Mouse (Mus musculus) hindbrain, embryonic 16.5 days (tissue): ENCODE results near the gene Gm28539. TPM values are rescaled to one million over a fixed set of nuclear protein-coding genes. Genes with fewer than 3 reads are reported as not detected.

Experiments
- ATAC-seq: fragments of 200-750 bp; cut with Nextera tagmentation; 2 replicates; pipeline ENCODE4 v1.8.0; 2017; ENCODE audit warnings: moderate TSS enrichment, moderate library complexity
- H3K27ac ChIP-seq: fragments of 300-500 bp; sonication (generic); 2 replicates; pipeline ENCODE4 v1.5.1; 2014; ENCODE audit warnings: low read depth, mild to moderate bottlenecking, control low read depth, low read length, moderate library complexity
- H3K27me3 ChIP-seq: fragments of 300-500 bp; sonication (generic); replicated peaks from 2 replicates; pipeline ENCODE4 v1.6.1; 2014; ENCODE audit warnings: low read length; ENCODE audit not compliant: control insufficient read depth, insufficient read depth
- H3K36me3 ChIP-seq: fragments of 300-500 bp; sonication (generic); 2 replicates; pipeline ENCODE4 v1.6.1; 2014; ENCODE audit warnings: mild to moderate bottlenecking, low read length, moderate library complexity, mixed read lengths; ENCODE audit not compliant: control insufficient read depth, insufficient read depth
- H3K4me1 ChIP-seq: fragments of 300-500 bp; sonication (generic); 2 replicates; pipeline ENCODE4 v1.6.1; 2014; ENCODE audit warnings: low read depth, low read length; ENCODE audit not compliant: control insufficient read depth, insufficient read depth
- H3K4me2 ChIP-seq: fragments of 300-500 bp; sonication (generic); 2 replicates; pipeline ENCODE4 v1.6.1; 2014; ENCODE audit warnings: mild to moderate bottlenecking, low read length, control low read depth, moderate library complexity
- H3K4me3 ChIP-seq: fragments of 300-500 bp; sonication (generic); 2 replicates; pipeline ENCODE4 v1.5.1; 2014; ENCODE audit warnings: mild to moderate bottlenecking, low read length, control low read depth, moderate library complexity
- H3K9ac ChIP-seq: fragments of 300-500 bp; sonication (generic); 2 replicates; pipeline ENCODE4 v1.6.1; 2014; ENCODE audit warnings: low read depth, mild to moderate bottlenecking, control low read depth, low read length, moderate library complexity
- H3K9me3 ChIP-seq: fragments of 300-500 bp; sonication (generic); 2 replicates; pipeline ENCODE4 v1.6.1; 2014; ENCODE audit warnings: mild to moderate bottlenecking, low read length, moderate library complexity; ENCODE audit not compliant: control insufficient read depth
- WGBS: fragments of 180-500 bp; shearing (Covaris S2); extraction: QIAGEN DNeasy Blood & Tissue Kit; methylation state at CpG from one replicate; pipeline ENCODE4 v1.1.7; 2014; 5-methylcytosine and 5-hydroxymethylcytosine counted together
- polyA plus RNA-seq: library from polyadenylated mRNA; unstranded; fragments of >200 nt; fragmentation: Nextera tagmentation; extraction: Ambion mirVana; gene quantifications from 2 replicates; pipeline ENCODE4 v1.2.1, GENCODE M21; 2015

Gene Gm28539
- polyA plus RNA-seq, 1 experiment from 2014 or later: not detected

- Histone ChIP-seq H3K4me1 (peaks cover 17% of the 10 kb centered on the region), H3K4me3 (peak overlapping the region; percentile 98), H3K4me2 (peak overlapping the region; percentile 78), H3K27ac (peak overlapping the region; percentile 97), H3K9me3 (no peaks in the 10 kb centered on the region), H3K36me3 (peaks cover 9% of the 10 kb centered on the region), H3K9ac (peak overlapping the region; percentile 95), H3K27me3 (no peaks in the 10 kb centered on the region)
- WGBS: under 1% methylated on average over 43 of the region's 43 CpGs
- ATAC-seq: peak; percentile 53
Observed at GRCm38 (mm10) chr16:18877386-18878090, 41.2 kb downstream of the Gm28539 start.

GRCm38 (mm10) chr16:18878091-18878720, 41.8 kb downstream of the Gm28539 start:
- Histone ChIP-seq H3K4me2 (peak overlapping the region; percentile 78), H3K4me3 (peak overlapping the region; percentile 98), H3K27me3 (no peaks in the 10 kb centered on the region), H3K36me3 (peaks cover 8% of the 10 kb centered on the region), H3K9me3 (no peaks in the 10 kb centered on the region), H3K27ac (peak overlapping the region; percentile 97), H3K4me1 (peaks cover 17% of the 10 kb centered on the region), H3K9ac (peak overlapping the region; percentile 95)
- WGBS: 22% methylated on average over 20 of the region's 20 CpGs
- peak; percentile 1; the same call in 1 of the 2 replicates for ATAC-seq

GRCm38 (mm10) chr16:18884044-18884443, 47.7 kb downstream of the Gm28539 start:
- Histone ChIP-seq H3K4me3 (no peak overlapping the region), H3K9ac (no peak overlapping the region), H3K36me3 (peaks cover 2% of the 10 kb centered on the region; the same call in 1 of the 2 replicates), H3K27me3 (no peaks in the 10 kb centered on the region), H3K4me1 (peaks cover 17% of the 10 kb centered on the region), H3K4me2 (no peak overlapping the region), H3K27ac (no peak overlapping the region), H3K9me3 (no peaks in the 10 kb centered on the region)
- ATAC-seq: no peak

GRCm38 (mm10) chr16:18893840-18894372, 57.5 kb downstream of the Gm28539 start:
- H3K4me2 ChIP-seq: no peak overlapping the region
- H3K4me3 ChIP-seq: no peak overlapping the region
- no peaks in the 10 kb centered on the region for H3K9me3 ChIP-seq
- H3K27me3 ChIP-seq: no peaks in the 10 kb centered on the region
- WGBS: 81% methylated on average over 4 of the region's 4 CpGs
- no peak overlapping the region for H3K9ac ChIP-seq
- peaks cover 3% of the 10 kb centered on the region for H3K36me3 ChIP-seq
- no peak for ATAC-seq
- no peaks in the 10 kb centered on the region for H3K4me1 ChIP-seq
- H3K27ac ChIP-seq: no peak overlapping the region

GRCm38 (mm10) chr16:18895249-18895648, 58.9 kb downstream of the Gm28539 start:
- H3K9ac ChIP-seq: no peak overlapping the region
- no peaks in the 10 kb centered on the region for H3K27me3 ChIP-seq
- no peak overlapping the region for H3K4me2 ChIP-seq
- H3K27ac ChIP-seq: no peak overlapping the region
- no peaks in the 10 kb centered on the region for H3K4me1 ChIP-seq
- H3K9me3 ChIP-seq: no peaks in the 10 kb centered on the region
- no peak overlapping the region for H3K4me3 ChIP-seq
- 93% methylated on average over 3 of the region's 3 CpGs for WGBS
- no peak for ATAC-seq
- peaks cover 11% of the 10 kb centered on the region for H3K36me3 ChIP-seq

GRCm38 (mm10) chr16:18896429-18896828, 60.0 kb downstream of the Gm28539 start:
- H3K9ac ChIP-seq: no peak overlapping the region
- H3K4me1 ChIP-seq: no peaks in the 10 kb centered on the region
- H3K27me3 ChIP-seq: no peaks in the 10 kb centered on the region
- no peaks in the 10 kb centered on the region for H3K9me3 ChIP-seq
- peaks cover 11% of the 10 kb centered on the region for H3K36me3 ChIP-seq
- H3K4me2 ChIP-seq: no peak overlapping the region
- no peak overlapping the region for H3K4me3 ChIP-seq
- no peak for ATAC-seq
- H3K27ac ChIP-seq: no peak overlapping the region
- 83% methylated on average over 10 of the region's 10 CpGs for WGBS

GRCm38 (mm10) chr16:18905648-18906047, 69.3 kb downstream of the Gm28539 start:
- Histone ChIP-seq H3K4me2 (no peak overlapping the region), H3K27ac (no peak overlapping the region), H3K9ac (no peak overlapping the region), H3K27me3 (no peaks in the 10 kb centered on the region), H3K9me3 (no peaks in the 10 kb centered on the region), H3K4me3 (no peak overlapping the region), H3K4me1 (no peaks in the 10 kb centered on the region), H3K36me3 (peaks cover 19% of the 10 kb centered on the region)
- 90% methylated on average over 1 of the region's 1 CpGs for WGBS
- ATAC-seq: no peak

- Histone ChIP-seq H3K4me2 (no peak overlapping the region), H3K27me3 (no peaks in the 10 kb centered on the region), H3K4me1 (no peaks in the 10 kb centered on the region), H3K9ac (no peak overlapping the region), H3K4me3 (no peak overlapping the region), H3K27ac (no peak overlapping the region), H3K36me3 (peaks cover 28% of the 10 kb centered on the region), H3K9me3 (no peaks in the 10 kb centered on the region)
- ATAC-seq: no peak
- 98% methylated on average over 4 of the region's 4 CpGs for WGBS
Observed at GRCm38 (mm10) chr16:18916064-18916463, 79.7 kb downstream of the Gm28539 start.

- Histone ChIP-seq H3K4me1 (no peaks in the 10 kb centered on the region), H3K4me2 (no peak overlapping the region), H3K36me3 (peaks cover 39% of the 10 kb centered on the region), H3K4me3 (no peak overlapping the region), H3K9ac (no peak overlapping the region), H3K9me3 (no peaks in the 10 kb centered on the region), H3K27ac (no peak overlapping the region), H3K27me3 (no peaks in the 10 kb centered on the region)
- 92% methylated on average over 2 of the region's 2 CpGs for WGBS
- ATAC-seq: no peak
Observed at GRCm38 (mm10) chr16:18921771-18922170, 85.4 kb downstream of the Gm28539 start.
